Mouse (Mus musculus) ES-Bruce4 (cell line): ENCODE measurements around the gene Nckap1. TPM values are rescaled to one million over a fixed set of nuclear protein-coding genes. Genes with fewer than 3 reads are reported as not detected.

ENCODE experiments used
- H3K27ac ChIP-seq: 2 replicates; pipeline ENCODE4 v1.5.1; 2012; ENCODE audit warnings: low read length, inconsistent platforms; ENCODE audit not compliant: insufficient read depth
- H3K27me3 ChIP-seq: 2 replicates; pipeline ENCODE4 v1.6.1; 2012; ENCODE audit warnings: mild to moderate bottlenecking, low read length, inconsistent platforms; ENCODE audit not compliant: control insufficient read depth, poor library complexity, insufficient read depth, severe bottlenecking
- H3K36me3 ChIP-seq: 2 replicates; pipeline ENCODE4 v1.6.1; 2012; ENCODE audit warnings: inconsistent platforms, mild to moderate bottlenecking, low read length, moderate library complexity; ENCODE audit not compliant: control insufficient read depth, poor library complexity, insufficient read depth, severe bottlenecking
- H3K4me1 ChIP-seq: one replicate; pipeline ENCODE4 v1.8.1; 2011; ENCODE audit warnings: low read length; ENCODE audit not compliant: control insufficient read depth, insufficient read depth
- H3K4me3 ChIP-seq: 2 replicates; pipeline ENCODE4 v1.5.1; 2011; ENCODE audit warnings: low read depth, mild to moderate bottlenecking, low read length
- H3K9ac ChIP-seq: 2 replicates; pipeline ENCODE4 v1.6.1; 2012; ENCODE audit warnings: low read depth, mild to moderate bottlenecking, inconsistent platforms; ENCODE audit not compliant: poor library complexity, severe bottlenecking
- H3K9me3 ChIP-seq: replicated peaks from 2 replicates; pipeline ENCODE4 v1.6.1; 2012; ENCODE audit warnings: mild to moderate bottlenecking, low read length, inconsistent platforms; ENCODE audit not compliant: control insufficient read depth, poor library complexity, insufficient read depth, severe bottlenecking
- CTCF ChIP-seq: IDR thresholded peaks from one replicate; pipeline ENCODE4 v1.8.1; 2011; ENCODE audit warnings: low read depth, low read length
- EP300 ChIP-seq: IDR thresholded peaks from 2 replicates; pipeline ENCODE4 v1.6.1; 2011; ENCODE audit warnings: low read depth, low read length; ENCODE audit not compliant: insufficient read depth
- POLR2A ChIP-seq: IDR thresholded peaks from one replicate; pipeline ENCODE4 v1.8.1; 2011; ENCODE audit warnings: low read length; ENCODE audit not compliant: insufficient read depth
- polyA plus RNA-seq: library from polyadenylated mRNA; stranded (reverse); fragments of >200 nt; gene quantifications from 2 replicates; pipeline ENCODE4 v1.2.4, GENCODE M21; 2011; ENCODE audit warnings: low read depth; ENCODE audit not compliant: missing spikeins, insufficient read depth, insufficient read length

Gene Nckap1
- polyA plus RNA-seq, 1 experiment: 160 TPM

DNA sequence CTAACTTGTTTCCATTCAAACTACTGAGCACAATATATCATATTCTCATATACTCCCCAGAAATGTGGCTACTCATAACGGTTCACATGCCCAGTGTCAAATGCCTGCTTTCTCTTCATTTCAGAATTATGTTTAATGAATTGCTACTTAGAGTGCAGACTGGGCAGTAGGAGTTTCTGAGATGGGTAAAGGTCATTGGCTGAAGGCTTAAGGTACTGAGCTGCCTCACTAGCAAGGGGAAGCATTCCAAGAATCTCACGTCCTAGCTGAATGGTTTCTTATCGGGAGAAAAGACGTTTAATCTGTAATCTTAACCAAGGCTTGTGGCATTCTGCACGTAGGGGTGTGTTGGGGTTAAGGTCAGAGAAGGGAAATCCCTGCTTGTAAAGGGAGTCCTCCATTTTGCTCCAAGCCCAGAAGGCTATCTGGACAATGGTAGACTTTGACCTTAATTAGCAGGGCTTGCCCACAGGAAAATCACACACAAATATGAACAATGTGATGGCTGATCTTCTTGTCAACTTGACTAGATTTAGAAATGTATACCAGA is 106.9 kb downstream of the Nckap1 start:
- Histone ChIP-seq H3K27ac (no peak overlapping the region), H3K4me1 (no peaks in the 10 kb centered on the region), H3K36me3 (no peaks in the 10 kb centered on the region), H3K27me3 (no peaks in the 10 kb centered on the region), H3K9me3 (no peaks in the 10 kb centered on the region), H3K4me3 (no peak overlapping the region), H3K9ac (no peak overlapping the region)
- TF ChIP-seq CTCF (no peak), POLR2A (no peak), EP300 (no peak)

DNA sequence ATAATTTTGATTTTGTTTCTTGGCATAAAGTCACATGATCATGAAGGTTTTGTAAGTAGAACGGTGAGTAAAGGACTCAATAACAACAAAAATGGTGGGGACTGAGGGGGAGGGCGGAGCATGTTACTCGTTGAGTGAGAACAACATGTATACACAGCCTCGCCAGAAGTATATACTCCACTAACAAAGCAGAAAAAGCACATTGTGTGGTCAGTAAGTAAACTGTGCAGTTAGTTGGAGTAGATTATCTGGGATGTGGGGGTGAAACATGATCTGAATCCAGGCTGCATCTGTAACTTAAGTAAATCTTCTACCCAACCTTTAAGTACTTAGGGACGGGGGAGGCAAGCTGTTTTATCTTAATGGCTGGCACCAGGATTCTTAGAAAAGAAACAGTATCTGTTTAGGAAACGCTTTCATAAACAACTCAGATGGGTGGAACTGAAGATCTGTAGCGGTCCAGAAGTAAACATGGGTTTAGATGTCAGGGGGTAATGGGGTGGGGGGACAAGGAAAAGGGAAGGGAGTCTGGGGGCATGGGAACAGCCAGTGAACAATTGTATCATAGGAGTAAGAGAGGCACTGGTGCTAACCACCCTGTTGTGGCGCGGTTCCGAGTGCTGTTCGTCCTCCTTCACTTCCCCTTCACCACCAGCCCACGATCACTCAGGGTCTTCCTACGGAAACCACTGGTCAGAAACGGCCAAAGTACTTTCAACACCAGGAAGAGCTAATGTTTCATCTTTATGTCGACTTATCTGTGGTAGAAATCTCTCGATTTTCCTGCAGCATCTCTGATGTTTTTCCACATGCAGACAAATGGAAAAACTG is 115.0 kb downstream of the Nckap1 start:
- Histone ChIP-seq H3K27me3 (no peaks in the 10 kb centered on the region), H3K36me3 (no peaks in the 10 kb centered on the region), H3K4me1 (no peaks in the 10 kb centered on the region), H3K4me3 (no peak overlapping the region), H3K9me3 (no peaks in the 10 kb centered on the region), H3K9ac (no peak overlapping the region), H3K27ac (no peak overlapping the region)
- no peak for TF ChIP-seq EP300
- TF ChIP-seq POLR2A: no peak
- TF ChIP-seq CTCF: no peak

DNA sequence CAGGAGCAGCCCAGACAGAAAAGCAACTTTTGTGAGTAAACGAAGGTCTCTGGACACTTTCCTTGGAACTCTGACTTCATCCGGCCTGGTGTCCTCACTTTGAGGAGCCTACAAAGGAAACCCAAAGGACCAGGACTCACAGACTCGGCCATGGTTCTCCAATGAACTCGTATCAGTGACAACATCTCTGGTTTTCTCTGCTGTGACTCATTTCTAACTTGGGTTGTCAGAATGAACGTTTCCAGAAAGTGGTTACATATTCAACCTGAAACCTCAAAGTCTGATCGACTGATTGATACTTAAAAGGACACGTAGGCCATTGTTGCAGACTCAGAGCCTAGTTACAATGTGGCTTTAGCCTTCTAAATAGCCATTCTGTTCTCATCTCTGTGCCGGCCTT is 119.4 kb downstream of the Nckap1 start:
- no peaks in the 10 kb centered on the region for H3K9me3 ChIP-seq
- H3K4me3 ChIP-seq: no peak overlapping the region
- H3K27ac ChIP-seq: no peak overlapping the region
- no peak for TF ChIP-seq POLR2A
- TF ChIP-seq CTCF: no peak
- TF ChIP-seq EP300: no peak
- H3K36me3 ChIP-seq: no peaks in the 10 kb centered on the region
- H3K9ac ChIP-seq: no peak overlapping the region
- H3K4me1 ChIP-seq: no peaks in the 10 kb centered on the region
- H3K27me3 ChIP-seq: no peaks in the 10 kb centered on the region

Other genes starting within 250 kb of the Nckap1 start
- gene Frzb, start 133.8 kb downstream of the Nckap1 start, polyA plus RNA-seq: 1.4 TPM in 2 replicates
- gene Dusp19, start 35.7 kb upstream of the Nckap1 start, polyA plus RNA-seq: 19.8 and 20.1 TPM in 2 replicates
- gene Nup35, start 35.9 kb upstream of the Nckap1 start, polyA plus RNA-seq: 44.9 and 50.5 TPM in 2 replicates